Mouse (Mus musculus) heart, postnatal 0 days (tissue): Measurements from ENCODE around the gene Ube2e1.

Experiments used
- CTCF ChIP-seq: IDR thresholded peaks from 2 replicates; pipeline ENCODE4 v1.5.1; 2016; ENCODE audit warnings: antibody characterized with exemption, control low read depth, low read depth
- EP300 ChIP-seq: IDR thresholded peaks from 2 replicates; pipeline ENCODE4 v1.6.1; 2016; ENCODE audit warnings: antibody characterized with exemption, low read depth

GRCm38 (mm10) chr14:18349871-18350270 lies 18.2 kb upstream of the Ube2e1 start:
- TF ChIP-seq CTCF, result no peak
- no peak for TF ChIP-seq EP300
